Mouse (Mus musculus): ENCODE data around the gene Susd5.

GRCm38 (mm10) chr9:114113911-114114623, 57.1 kb downstream of the Susd5 start:
- TF ChIP-seq CTCF (IDR thresholded peaks at IDR 0.05; ENCODE audit: borderline replicate concordance, extremely low read depth, insufficient read depth, insufficient read length) (no peak), POLR2A (IDR thresholded peaks at IDR 0.05; ENCODE audit: borderline replicate concordance, extremely low read depth, insufficient read depth, insufficient read length, poor library complexity, severe bottlenecking) (no peak)

Data from brain, embryonic 14.5 days (tissue).